Mouse (Mus musculus) lung, embryonic 15.5 days (tissue): ENCODE measurements around the gene Sh3kbp1. TPM values are rescaled to one million over a fixed set of nuclear protein-coding genes. Genes with fewer than 3 reads are reported as not detected.
"Not testable (repeated sequence)": the region's sequence is repeated elsewhere in the genome, so short reads cannot be mapped to it uniquely, and the experiment has no call there.

Experiments
- ATAC-seq: fragments of 200-750 bp; cut with Nextera tagmentation; 2 replicates; pipeline ENCODE4 v1.8.0; 2017; ENCODE audit warnings: moderate number of reproducible peaks, borderline replicate concordance; ENCODE audit not compliant: low FRiP score, low TSS enrichment; ENCODE audit errors: extremely low read depth
- H3K27ac ChIP-seq: fragments of 300-500 bp; sonication (generic); 2 replicates; pipeline ENCODE4 v1.5.1; 2015; ENCODE audit warnings: moderate library complexity, mild to moderate bottlenecking, inconsistent platforms
- H3K27me3 ChIP-seq: fragments of 300-500 bp; sonication (generic); 2 replicates; pipeline ENCODE4 v1.6.1; 2015; ENCODE audit warnings: inconsistent platforms
- H3K36me3 ChIP-seq: fragments of 300-500 bp; sonication (generic); 2 replicates; pipeline ENCODE4 v1.6.1; 2015; ENCODE audit warnings: inconsistent platforms
- H3K4me1 ChIP-seq: fragments of 300-500 bp; sonication (generic); 2 replicates; pipeline ENCODE4 v1.6.1; 2015; ENCODE audit warnings: inconsistent platforms
- H3K4me2 ChIP-seq: fragments of 300-500 bp; sonication (generic); 2 replicates; pipeline ENCODE4 v1.6.1; 2015; ENCODE audit warnings: inconsistent platforms, mild to moderate bottlenecking, moderate library complexity
- H3K4me3 ChIP-seq: fragments of 300-500 bp; sonication (generic); 2 replicates; pipeline ENCODE4 v1.5.1; 2015; ENCODE audit warnings: mild to moderate bottlenecking, inconsistent platforms
- H3K9ac ChIP-seq: fragments of 300-500 bp; sonication (generic); 2 replicates; pipeline ENCODE4 v1.6.1; 2015; ENCODE audit warnings: inconsistent platforms
- H3K9me3 ChIP-seq: fragments of 300-500 bp; sonication (generic); 2 replicates; pipeline ENCODE4 v1.6.1; 2016; ENCODE audit warnings: inconsistent platforms
- WGBS: fragments of 180-500 bp; shearing (Covaris S2); methylation state at CpG from one replicate; pipeline ENCODE4 v1.1.7; 2015; 5-methylcytosine and 5-hydroxymethylcytosine counted together
- polyA plus RNA-seq: library from polyadenylated mRNA; unstranded; fragments of >200 nt; fragmentation: Nextera tagmentation; extraction: Ambion mirVana; gene quantifications from 2 replicates; pipeline ENCODE4 v1.2.1, GENCODE M21; 2015

Gene Sh3kbp1
- 35.9 and 36.9 TPM in 2 replicates for polyA plus RNA-seq

DNA sequence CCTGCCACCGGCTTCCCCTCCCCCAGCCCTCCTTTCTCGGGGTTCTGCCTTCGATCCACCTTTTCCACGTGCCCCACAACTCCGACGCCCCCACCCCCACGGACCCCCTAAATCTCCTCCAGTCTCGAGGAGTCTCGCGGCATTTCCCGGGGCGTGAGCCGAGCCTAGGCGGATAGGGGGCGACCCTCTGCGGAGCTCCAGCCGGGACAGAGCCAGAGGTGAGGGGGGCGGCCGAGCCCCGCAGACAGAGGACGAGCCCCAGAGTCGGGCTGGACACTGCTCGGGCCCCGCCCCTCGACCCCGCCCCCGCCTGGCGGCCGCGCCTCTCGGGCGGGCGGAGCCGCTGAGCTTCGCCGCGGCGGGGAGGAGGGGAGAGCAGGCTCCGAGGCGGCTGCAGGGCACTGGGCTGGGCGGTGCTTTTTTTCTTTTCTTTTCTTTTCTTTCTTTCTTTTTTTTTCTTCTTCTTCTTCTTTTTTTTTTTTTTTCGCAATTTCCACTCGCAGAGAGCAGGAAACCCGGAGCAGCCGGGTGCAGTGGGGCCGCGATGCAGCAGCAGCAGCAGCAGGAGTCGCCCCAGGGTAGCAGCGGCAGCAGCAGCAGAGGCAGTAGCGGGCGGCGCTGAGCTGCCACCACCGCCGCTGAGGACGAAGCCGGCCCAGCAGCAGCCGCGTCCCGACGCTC lies at the start of gene Sh3kbp1:
Gene Sh3kbp1, plus strand, starts transcription at position 366 of the 681 bp plus-strand sequence.
- 10% methylated on average over 51 of the region's 60 CpGs for WGBS
- Histone ChIP-seq H3K36me3 (no peaks in the 10 kb centered on the region), H3K27ac (peak within 1 kb of the TSS; percentile 71)

DNA sequence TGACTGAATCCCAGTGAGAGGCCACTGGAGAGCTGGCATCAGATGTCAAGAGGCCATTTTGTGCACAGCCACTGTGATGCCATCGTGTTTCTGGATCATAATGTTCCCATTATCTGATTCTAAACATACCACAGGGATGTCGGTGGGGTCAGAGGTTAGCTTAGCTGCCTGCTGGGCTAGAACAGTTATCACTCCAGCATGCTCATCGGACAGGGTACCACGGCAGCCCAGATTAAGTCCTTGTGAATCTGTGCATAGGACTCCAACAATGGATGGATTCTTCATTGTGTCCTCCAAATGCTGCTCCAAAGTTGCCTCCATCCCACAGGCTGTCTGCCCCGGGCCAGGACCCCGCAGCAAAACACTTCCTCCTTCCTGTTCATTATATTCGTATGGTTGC lies 42.3 kb upstream of the Sh3kbp1 start:
- not testable (repeated sequence) for H3K9ac ChIP-seq, ATAC-seq, H3K4me2 ChIP-seq, H3K4me3 ChIP-seq, H3K27me3 ChIP-seq, H3K9me3 ChIP-seq, H3K4me1 ChIP-seq, H3K27ac ChIP-seq, H3K36me3 ChIP-seq
- WGBS: 81% methylated on average over 7 of the region's 7 CpGs

More for the DNA sequence above, at the start of gene Sh3kbp1:
- peak within 1 kb of the TSS; percentile 64 for H3K9ac ChIP-seq
- H3K27me3 ChIP-seq: no peaks in the 10 kb centered on the region; the same call in 1 of the 2 replicates
- peak within 1 kb of the TSS; percentile 63 for H3K4me3 ChIP-seq
- H3K4me2 ChIP-seq: peak within 1 kb of the TSS; percentile 80
- H3K4me1 ChIP-seq: no peaks in the 10 kb centered on the region
- H3K9me3 ChIP-seq: no peaks in the 10 kb centered on the region
- ATAC-seq: peak; percentile 88

DNA sequence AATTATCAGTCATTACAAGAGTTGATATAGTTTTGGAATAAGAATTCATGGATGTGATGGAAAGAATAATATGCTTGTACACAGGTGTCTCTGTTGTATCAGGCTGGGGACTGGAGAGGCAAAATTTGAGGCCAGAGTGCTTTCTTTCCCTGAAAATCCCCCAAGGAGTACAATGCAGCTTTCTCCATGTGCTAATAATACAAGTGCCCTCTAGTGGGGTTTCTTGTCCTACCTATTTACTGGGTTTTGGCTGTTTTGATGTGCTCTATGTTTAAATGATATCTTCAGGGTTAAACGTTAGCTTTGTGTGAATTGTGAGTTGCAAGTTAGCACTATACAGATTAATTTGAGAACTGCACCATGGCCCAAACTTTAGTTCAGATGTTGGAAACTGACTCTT lies 35.4 kb upstream of the Sh3kbp1 start:
- Histone ChIP-seq H3K4me1 (no peaks in the 10 kb centered on the region), H3K9ac (no peak overlapping the region), H3K36me3 (no peaks in the 10 kb centered on the region), H3K27ac (no peak overlapping the region), H3K27me3 (no peaks in the 10 kb centered on the region), H3K9me3 (no peaks in the 10 kb centered on the region), H3K4me2 (no peak overlapping the region), H3K4me3 (no peak overlapping the region)
- no peak for ATAC-seq
- 68% methylated on average over 1 of the region's 1 CpGs for WGBS

DNA sequence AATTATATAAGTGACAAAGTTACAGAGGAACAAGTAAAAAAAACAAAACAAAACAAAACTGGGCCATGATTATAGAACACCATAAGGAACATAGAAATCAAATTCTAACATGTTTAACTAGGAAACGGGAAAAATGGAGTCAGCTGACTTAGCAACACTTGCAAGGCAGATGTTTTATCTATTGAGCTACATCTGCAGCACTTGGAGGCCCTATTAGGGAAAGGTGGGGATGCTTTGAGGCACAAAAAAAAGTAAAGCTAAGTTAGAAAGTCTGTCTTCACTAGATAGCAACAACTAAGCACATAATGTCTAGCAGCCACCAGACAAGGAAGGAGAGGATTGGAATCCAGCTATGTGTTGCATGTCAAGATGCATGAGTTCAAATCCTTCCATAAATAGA lies 29.6 kb upstream of the Sh3kbp1 start:
- H3K9me3 ChIP-seq: no peaks in the 10 kb centered on the region
- H3K4me2 ChIP-seq: no peak overlapping the region
- no peaks in the 10 kb centered on the region for H3K36me3 ChIP-seq
- H3K27me3 ChIP-seq: no peaks in the 10 kb centered on the region; the same call in 1 of the 2 replicates
- no peaks in the 10 kb centered on the region for H3K4me1 ChIP-seq
- no peak overlapping the region for H3K27ac ChIP-seq
- ATAC-seq: no peak
- H3K4me3 ChIP-seq: no peak overlapping the region
- 80% methylated on average over 1 of the region's 1 CpGs for WGBS
- H3K9ac ChIP-seq: no peak overlapping the region

DNA sequence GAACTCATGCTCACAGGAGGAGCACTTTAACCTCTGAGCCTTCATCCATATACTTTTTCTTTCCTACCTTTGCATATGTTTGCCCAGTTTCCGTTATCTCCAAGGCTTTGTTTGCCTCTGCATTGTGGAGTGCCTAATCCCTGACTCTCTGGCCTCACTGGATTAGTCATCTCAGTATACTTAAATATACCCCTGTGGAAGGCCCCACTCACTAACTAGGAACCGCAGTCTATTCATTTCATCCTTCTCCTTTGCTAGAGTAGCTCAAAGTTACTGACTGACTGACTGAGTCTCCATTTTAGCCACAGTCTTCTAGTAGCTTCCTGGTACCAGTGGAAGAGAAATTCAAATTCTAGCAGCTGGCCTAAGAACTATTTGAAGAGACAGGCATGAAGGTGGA lies 22.2 kb upstream of the Sh3kbp1 start:
- no peaks in the 10 kb centered on the region for H3K4me1 ChIP-seq
- H3K27me3 ChIP-seq: peaks cover 5% of the 10 kb centered on the region; the same call in 1 of the 2 replicates
- H3K27ac ChIP-seq: no peak overlapping the region
- no peak overlapping the region for H3K9ac ChIP-seq
- 61% methylated on average over 2 of the region's 2 CpGs for WGBS
- ATAC-seq: no peak
- no peaks in the 10 kb centered on the region for H3K9me3 ChIP-seq
- no peaks in the 10 kb centered on the region for H3K36me3 ChIP-seq
- no peak overlapping the region for H3K4me2 ChIP-seq
- no peak overlapping the region for H3K4me3 ChIP-seq

DNA sequence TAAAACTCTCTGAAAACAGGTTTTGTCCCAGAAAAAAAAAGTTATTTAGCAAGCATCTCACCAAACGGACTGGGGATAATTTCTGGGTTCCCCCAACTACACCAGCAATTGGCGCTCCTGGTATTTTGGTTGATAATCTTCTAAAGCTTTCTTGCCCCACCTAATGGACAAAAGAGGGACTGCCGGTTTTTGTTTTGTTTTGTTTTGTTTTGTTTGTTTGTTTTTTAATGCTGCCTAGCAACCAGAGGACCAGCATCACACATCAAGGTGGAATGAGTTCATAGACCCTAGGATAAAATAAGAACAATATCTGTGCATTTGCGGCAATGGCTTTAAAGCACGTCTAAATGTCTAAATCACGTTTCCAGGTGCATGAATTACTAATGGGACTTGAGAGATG lies 20.1 kb upstream of the Sh3kbp1 start:
- Histone ChIP-seq H3K9ac (no peak overlapping the region), H3K4me2 (no peak overlapping the region), H3K4me3 (no peak overlapping the region), H3K27ac (no peak overlapping the region), H3K36me3 (no peaks in the 10 kb centered on the region), H3K27me3 (peaks cover 5% of the 10 kb centered on the region; the same call in 1 of the 2 replicates), H3K9me3 (no peaks in the 10 kb centered on the region), H3K4me1 (no peaks in the 10 kb centered on the region)
- WGBS: 42% methylated on average over 6 of the region's 6 CpGs
- ATAC-seq: no peak

DNA sequence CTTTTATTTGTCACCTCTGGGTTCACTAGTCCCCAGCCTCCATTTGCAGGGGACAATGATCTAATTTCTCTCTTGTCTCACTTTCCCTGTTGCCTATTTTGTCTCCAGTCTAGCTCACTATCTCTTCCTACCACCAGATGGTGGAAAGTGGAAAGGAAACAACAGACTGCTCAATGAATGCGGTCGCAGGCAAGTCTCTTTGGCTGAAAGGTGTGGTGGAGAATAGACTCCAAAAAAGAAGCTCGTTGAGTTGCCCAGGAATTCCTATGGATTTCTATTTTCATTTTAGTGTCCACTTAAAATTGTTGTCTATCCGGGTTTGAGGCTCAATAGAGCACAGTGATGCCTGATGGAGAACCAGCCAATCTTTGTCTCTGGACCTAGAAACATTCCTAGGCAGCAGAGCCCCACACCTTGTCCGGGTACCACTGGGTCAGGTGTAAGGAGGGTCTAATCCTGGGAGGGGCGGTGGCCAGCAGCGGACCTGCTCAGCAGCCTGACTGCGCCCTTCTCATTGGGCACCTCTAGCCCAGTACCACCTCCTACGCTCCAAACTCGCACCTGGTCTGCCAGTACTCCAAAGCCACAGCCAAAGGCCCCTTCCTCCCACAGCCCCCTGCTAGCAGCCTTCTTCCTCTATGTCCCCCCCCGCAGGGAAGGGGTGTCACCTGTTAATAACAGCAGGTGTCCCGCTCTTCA lies 715 bp upstream of the Sh3kbp1 start:
- no peaks in the 10 kb centered on the region for H3K36me3 ChIP-seq
- peak overlapping the region; percentile 80 for H3K4me2 ChIP-seq
- H3K27ac ChIP-seq: no peak overlapping the region
- peak overlapping the region; percentile 63 for H3K4me3 ChIP-seq
- peak; percentile 53 for ATAC-seq
- H3K27me3 ChIP-seq: no peaks in the 10 kb centered on the region; the same call in 1 of the 2 replicates
- H3K9ac ChIP-seq: no peak overlapping the region
- H3K4me1 ChIP-seq: no peaks in the 10 kb centered on the region
- WGBS: 19% methylated on average over 7 of the region's 12 CpGs
- H3K9me3 ChIP-seq: no peaks in the 10 kb centered on the region

DNA sequence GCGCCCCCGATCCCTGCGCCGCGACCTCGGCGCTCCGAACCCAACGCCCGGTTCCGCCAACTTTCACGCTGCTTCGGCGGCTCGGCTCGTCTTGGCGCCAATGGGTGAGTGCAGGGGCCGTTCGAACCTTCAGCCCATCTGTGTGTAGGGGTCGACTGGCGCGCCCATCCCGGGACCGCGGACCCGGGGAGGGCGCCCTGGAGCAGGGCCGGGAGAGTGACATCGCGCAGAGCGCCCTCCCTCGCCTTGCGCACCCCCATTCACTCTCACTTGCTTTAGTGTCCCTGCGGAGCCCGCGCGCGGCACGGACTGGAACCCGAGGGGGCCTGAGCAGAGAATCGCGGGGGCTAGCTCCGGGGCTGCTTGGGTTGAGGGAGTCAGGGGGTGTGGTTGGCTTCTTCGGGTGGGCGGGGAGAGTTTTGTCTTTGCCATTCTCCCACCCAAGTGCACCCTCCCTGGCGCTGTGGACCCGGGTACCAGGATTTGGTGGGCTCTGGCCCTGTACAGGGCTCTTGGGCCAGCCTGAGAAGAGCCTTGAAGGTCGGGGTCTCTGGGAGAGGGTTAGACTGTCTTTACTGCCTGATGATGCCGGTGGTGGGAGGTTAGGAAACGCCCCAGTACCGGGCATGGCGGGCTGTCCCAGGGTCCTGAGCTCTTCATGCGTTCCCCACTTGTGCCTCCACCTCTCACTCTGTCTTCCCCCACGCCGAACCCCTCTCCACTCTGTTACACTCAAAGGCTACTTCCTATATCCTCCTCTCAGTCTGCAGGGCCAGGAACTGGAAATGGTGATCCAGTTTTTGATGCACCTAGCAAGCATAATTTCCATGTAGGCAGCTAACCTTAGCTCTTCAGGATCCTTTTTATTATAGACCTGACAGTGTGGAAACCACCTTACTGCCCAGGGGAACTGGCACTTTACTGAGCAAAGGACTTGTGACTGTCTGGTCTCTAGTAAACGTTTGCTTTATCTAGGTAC lies 805 bp downstream of the Sh3kbp1 start:
- Histone ChIP-seq H3K4me1 (no peaks in the 10 kb centered on the region), H3K4me3 (peak overlapping the region; percentile 63), H3K9ac (peak overlapping the region; percentile 64), H3K27me3 (no peaks in the 10 kb centered on the region; the same call in 1 of the 2 replicates), H3K4me2 (peak overlapping the region; percentile 80), H3K27ac (peak overlapping the region; percentile 71), H3K36me3 (no peaks in the 10 kb centered on the region), H3K9me3 (no peaks in the 10 kb centered on the region)
- 17% methylated on average over 48 of the region's 56 CpGs for WGBS
- ATAC-seq: peak; percentile 71

DNA sequence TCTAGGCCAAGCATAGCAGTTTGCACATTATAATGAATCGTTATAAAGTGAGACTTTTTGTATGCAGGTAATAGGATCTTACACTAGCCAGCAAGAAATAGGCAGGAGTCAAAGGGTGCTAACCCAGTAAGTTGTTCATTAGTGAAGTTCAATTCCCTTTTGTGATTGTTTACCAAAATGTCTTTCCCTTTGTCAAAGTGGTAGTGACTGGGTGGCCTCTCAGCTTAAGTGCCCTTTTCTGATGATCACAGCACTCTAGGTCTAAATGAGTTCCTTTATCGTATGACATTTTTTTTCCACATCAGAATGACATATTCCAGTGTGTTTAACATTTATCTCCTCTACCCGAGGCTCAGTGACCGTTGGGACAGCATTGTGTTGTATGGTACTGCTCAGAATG lies 1.6 kb downstream of the Sh3kbp1 start:
- 32% methylated on average over 4 of the region's 4 CpGs for WGBS
- H3K4me1 ChIP-seq: no peaks in the 10 kb centered on the region
- H3K27ac ChIP-seq: no peak overlapping the region
- H3K9me3 ChIP-seq: no peaks in the 10 kb centered on the region
- no peaks in the 10 kb centered on the region; the same call in 1 of the 2 replicates for H3K27me3 ChIP-seq
- H3K9ac ChIP-seq: no peak overlapping the region
- no peak for ATAC-seq
- H3K4me3 ChIP-seq: peak overlapping the region; percentile 63
- peak overlapping the region; percentile 80 for H3K4me2 ChIP-seq
- H3K36me3 ChIP-seq: no peaks in the 10 kb centered on the region

DNA sequence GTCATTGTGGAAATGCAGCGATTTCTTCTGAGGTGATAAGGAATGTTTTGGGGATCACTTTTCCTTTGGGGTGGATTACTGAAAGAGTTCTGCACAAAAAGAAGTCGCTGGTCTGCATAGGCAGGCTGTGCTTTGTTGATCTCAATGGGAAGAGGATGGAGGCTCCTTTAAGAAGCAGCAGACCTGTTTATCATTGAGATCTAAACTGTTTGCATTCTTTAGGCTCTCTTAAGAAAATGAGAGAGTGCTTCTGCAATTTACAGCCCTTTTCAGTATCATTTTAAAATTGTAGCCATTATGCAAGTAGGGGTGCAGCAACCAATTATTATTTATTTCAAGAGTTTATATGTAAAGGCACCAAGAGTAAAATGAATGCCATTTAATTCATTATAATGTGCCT lies 2.1 kb downstream of the Sh3kbp1 start:
- H3K27ac ChIP-seq: no peak overlapping the region
- H3K4me1 ChIP-seq: no peaks in the 10 kb centered on the region
- H3K4me3 ChIP-seq: 0 out of 2 replicates have a peak overlapping the region, but pooled peaks have one; percentile 63
- 38% methylated on average over 2 of the region's 2 CpGs for WGBS
- H3K36me3 ChIP-seq: no peaks in the 10 kb centered on the region
- no peak for ATAC-seq
- no peaks in the 10 kb centered on the region for H3K27me3 ChIP-seq
- H3K9me3 ChIP-seq: no peaks in the 10 kb centered on the region
- peak overlapping the region; percentile 80 for H3K4me2 ChIP-seq
- no peak overlapping the region for H3K9ac ChIP-seq

DNA sequence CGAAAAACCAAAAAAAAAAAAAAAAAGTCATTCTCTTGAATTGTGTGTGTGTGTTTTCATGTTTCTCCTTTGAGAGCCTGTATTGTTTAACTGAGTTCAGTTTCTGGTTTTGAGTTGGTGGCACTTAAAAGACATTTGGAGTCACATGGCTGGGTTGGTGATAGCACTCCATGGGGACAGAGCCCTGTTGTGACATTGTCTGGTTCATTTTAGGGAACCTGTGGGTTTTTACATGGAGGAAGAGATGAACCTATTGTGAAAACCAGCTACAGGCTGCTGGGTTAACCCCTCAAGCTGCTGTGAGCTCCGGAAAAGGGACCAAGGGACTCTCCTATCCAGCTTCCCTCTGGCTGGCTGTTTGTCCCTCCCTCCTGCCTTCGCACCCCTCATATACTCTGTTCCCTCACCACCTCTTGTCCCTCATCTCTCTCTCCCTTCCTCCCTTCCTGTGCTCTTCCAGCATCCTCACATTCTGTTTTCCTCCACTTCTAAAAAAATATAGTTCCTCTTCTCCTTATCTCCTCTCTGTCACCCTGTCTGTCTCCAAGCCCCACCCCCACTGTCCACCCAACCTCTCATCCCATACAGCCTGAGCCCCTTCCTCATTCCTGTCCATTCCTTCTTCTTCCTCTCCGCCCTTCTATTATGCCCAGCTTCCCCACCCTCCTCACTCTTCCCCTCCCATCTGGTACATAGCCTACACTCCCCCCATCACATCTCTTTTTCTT lies 11.6 kb downstream of the Sh3kbp1 start:
- Histone ChIP-seq H3K27ac (no peak overlapping the region), H3K27me3 (no peaks in the 10 kb centered on the region; the same call in 1 of the 2 replicates), H3K9me3 (no peaks in the 10 kb centered on the region), H3K9ac (no peak overlapping the region), H3K4me1 (no peaks in the 10 kb centered on the region), H3K4me2 (no peak overlapping the region), H3K36me3 (no peaks in the 10 kb centered on the region), H3K4me3 (no peak overlapping the region)
- ATAC-seq: no peak
- WGBS: 83% methylated on average over 4 of the region's 4 CpGs
